Mouse (Mus musculus) heart, embryonic 14.5 days (tissue): ENCODE measurements around the gene Zfp961. TPM values are rescaled to one million over a fixed set of nuclear protein-coding genes. Genes with fewer than 3 reads are reported as not detected.
"Not testable (repeated sequence)": the region's sequence is repeated elsewhere in the genome, so short reads cannot be mapped to it uniquely, and the experiment has no call there.

ENCODE experiments used
- ATAC-seq: fragments of 200-750 bp; cut with Nextera tagmentation; 2 replicates; pipeline ENCODE4 v1.8.0; 2017; ENCODE audit warnings: low read depth, moderate TSS enrichment; ENCODE audit not compliant: insufficient number of reproducible peaks, insufficient read depth, low FRiP score
- H3K27ac ChIP-seq, 2 experiments: fragments of 200-500 bp in 1 of 2; fragments of 300-500 bp in 1 of 2; sonication (generic) in 1 of 2; replicated peaks in 1 of 2; 2 replicates each; pipeline ENCODE4 v1.5.1; 2012 to 2014; ENCODE audit warnings: low read depth in 2 of 2, low read length in 2 of 2, control low read depth in 1 of 2, mild to moderate bottlenecking in 1 of 2, mixed read lengths in 1 of 2; ENCODE audit not compliant: control insufficient read depth in 1 of 2, insufficient read depth in 1 of 2
- H3K27me3 ChIP-seq: fragments of 300-500 bp; sonication (generic); 2 replicates; pipeline ENCODE4 v1.6.1; 2014; ENCODE audit warnings: mild to moderate bottlenecking, low read length, control low read depth; ENCODE audit not compliant: control insufficient read depth, insufficient read depth
- H3K36me3 ChIP-seq: fragments of 300-500 bp; sonication (generic); 2 replicates; pipeline ENCODE4 v1.6.1; 2014; ENCODE audit warnings: mild to moderate bottlenecking, control low read depth, low read length, mixed read lengths; ENCODE audit not compliant: control insufficient read depth, insufficient read depth
- H3K4me1 ChIP-seq, 2 experiments: fragments of 200-500 bp in 1 of 2; fragments of 300-500 bp in 1 of 2; sonication (generic) in 1 of 2; 2 replicates each; pipeline ENCODE4 v1.6.1; 2012 to 2014; ENCODE audit warnings: low read length in 2 of 2, control low read depth in 1 of 2, mixed read lengths in 1 of 2; ENCODE audit not compliant: control insufficient read depth in 2 of 2, insufficient read depth in 2 of 2
- H3K4me2 ChIP-seq: fragments of 300-500 bp; sonication (generic); 2 replicates; pipeline ENCODE4 v1.6.1; 2014; ENCODE audit warnings: mild to moderate bottlenecking, low read length
- H3K4me3 ChIP-seq, 2 experiments: fragments of 200-500 bp in 1 of 2; fragments of 300-500 bp in 1 of 2; sonication (generic) in 1 of 2; 2 replicates each; pipeline ENCODE4 v1.5.1; 2012 to 2014; ENCODE audit warnings: low read length in 2 of 2, mild to moderate bottlenecking in 2 of 2, control low read depth in 1 of 2, low read depth in 1 of 2, moderate library complexity in 1 of 2; ENCODE audit not compliant: control insufficient read depth in 1 of 2, insufficient read depth in 1 of 2
- H3K9ac ChIP-seq: fragments of 300-500 bp; sonication (generic); 2 replicates; pipeline ENCODE4 v1.6.1; 2014; ENCODE audit warnings: mild to moderate bottlenecking, low read length
- H3K9me3 ChIP-seq: fragments of 300-500 bp; sonication (generic); 2 replicates; pipeline ENCODE4 v1.6.1; 2016; ENCODE audit warnings: low read length, control low read depth; ENCODE audit not compliant: control insufficient read depth
- WGBS: fragments of 180-500 bp; shearing (Covaris S2); extraction: QIAGEN DNeasy Blood & Tissue Kit; methylation state at CpG from one replicate; pipeline ENCODE4 v1.1.7; 2014; 5-methylcytosine and 5-hydroxymethylcytosine counted together
- polyA plus RNA-seq: library from polyadenylated mRNA; unstranded; fragments of >200 nt; fragmentation: Nextera tagmentation; extraction: Ambion mirVana; gene quantifications from 2 replicates; pipeline ENCODE4 v1.2.1, GENCODE M21; 2014

The Zfp961 gene
- polyA plus RNA-seq, 1 experiment from 2014 or later: 15.0 TPM

DNA sequence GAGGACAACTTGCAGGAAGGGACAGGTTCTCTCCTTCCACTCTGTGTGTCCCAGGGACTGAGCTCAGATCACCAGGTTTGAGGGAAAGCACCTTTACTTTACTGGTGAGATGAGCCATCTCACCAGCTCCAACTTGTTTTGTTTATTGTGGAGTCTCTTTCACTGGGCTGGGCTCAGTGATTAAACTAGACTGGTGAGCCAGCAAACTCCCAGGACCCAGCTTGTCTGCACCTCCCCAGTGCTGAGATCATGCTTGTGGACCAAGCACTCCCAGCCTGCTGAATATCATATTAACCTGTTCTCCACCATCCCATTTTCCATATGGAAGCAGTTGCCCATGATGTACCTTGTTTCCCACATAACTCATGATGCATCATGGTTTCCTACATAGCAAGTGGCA lies 52.1 kb downstream of the Zfp961 start:
- ATAC-seq: no peak
- Histone ChIP-seq H3K4me1 (no peaks in the 10 kb centered on the region), H3K27ac (no peak overlapping the region), H3K4me2 (no peak overlapping the region), H3K9me3 (no peaks in the 10 kb centered on the region), H3K27me3 (no peaks in the 10 kb centered on the region), H3K4me3 (no peak overlapping the region), H3K9ac (no peak overlapping the region), H3K36me3 (no peaks in the 10 kb centered on the region)

DNA sequence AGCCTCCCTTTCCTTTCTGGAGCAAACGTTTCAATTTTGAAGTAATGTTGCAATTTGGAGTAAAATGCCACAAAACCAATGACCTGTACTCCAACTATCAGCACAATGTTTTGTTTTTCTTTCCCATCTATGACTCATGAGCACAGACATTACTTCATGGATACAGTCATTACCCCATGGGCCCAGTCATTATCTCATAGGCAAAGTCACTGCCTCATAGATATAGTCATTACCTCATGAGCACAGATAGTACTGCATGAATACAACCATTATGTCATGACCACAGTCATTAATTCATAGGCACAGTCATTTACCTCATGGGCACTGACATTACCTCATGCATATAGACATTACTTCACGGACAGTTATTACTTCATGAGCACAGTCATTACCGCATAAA lies 55.1 kb downstream of the Zfp961 start:
- 72% methylated on average over 3 of the region's 3 CpGs for WGBS
- Histone ChIP-seq H3K27me3 (no peaks in the 10 kb centered on the region), H3K4me1 (no peaks in the 10 kb centered on the region), H3K9ac (no peak overlapping the region), H3K27ac (no peak overlapping the region), H3K4me3 (no peak overlapping the region), H3K9me3 (no peaks in the 10 kb centered on the region), H3K36me3 (no peaks in the 10 kb centered on the region), H3K4me2 (no peak overlapping the region)
- ATAC-seq: no peak

DNA sequence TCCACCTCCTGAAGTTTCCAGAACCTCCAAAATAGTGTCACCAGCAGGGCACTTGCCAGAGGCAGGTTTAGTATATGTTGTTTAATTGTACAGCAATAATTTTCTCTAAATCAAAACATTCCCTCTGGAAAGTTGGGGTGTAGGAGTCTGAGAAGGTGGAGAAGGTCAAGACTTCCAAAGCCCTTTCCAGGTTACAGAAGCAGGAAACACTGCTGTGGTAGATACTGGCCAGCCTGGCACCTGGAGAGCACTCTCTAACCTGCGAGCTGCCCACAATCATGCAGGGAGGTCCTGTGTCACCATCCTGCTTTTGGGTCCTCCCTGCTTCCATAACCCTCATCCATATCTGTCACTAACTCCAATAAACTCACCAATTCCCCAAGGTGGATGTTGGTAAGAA lies 55.9 kb downstream of the Zfp961 start:
- WGBS: 59% methylated on average over 1 of the region's 1 CpGs
- no peak for ATAC-seq
- Histone ChIP-seq H3K4me3 (no peak overlapping the region), H3K36me3 (no peaks in the 10 kb centered on the region), H3K4me1 (no peaks in the 10 kb centered on the region), H3K9me3 (no peaks in the 10 kb centered on the region), H3K27me3 (no peaks in the 10 kb centered on the region), H3K27ac (no peak overlapping the region), H3K9ac (no peak overlapping the region), H3K4me2 (no peak overlapping the region)

DNA sequence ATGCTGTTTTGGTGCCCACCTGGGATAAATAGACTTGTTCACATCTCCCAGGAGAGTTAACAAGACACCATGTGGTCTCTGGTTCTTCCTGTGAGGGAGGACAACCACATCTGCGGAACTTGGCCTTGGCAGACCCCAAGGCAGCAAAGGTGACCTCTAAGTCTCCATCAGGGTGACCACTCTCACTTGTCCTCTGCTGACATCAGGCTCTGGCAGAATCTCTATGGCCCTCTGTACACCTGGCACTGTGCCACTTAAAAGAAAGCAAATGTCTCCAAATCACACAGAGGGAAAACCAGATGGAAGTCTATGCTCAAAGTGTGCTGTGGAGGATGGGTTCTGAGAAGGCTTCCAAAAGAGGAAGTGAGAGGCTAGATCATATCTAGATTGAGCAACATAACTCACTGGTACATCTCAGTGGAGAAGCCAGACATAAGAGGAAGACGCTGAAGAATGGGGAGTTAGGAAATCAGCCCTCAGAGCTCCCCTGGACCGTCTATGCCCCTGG lies 57.4 kb downstream of the Zfp961 start:
- H3K4me2 ChIP-seq: no peak overlapping the region
- no peaks in the 10 kb centered on the region for H3K36me3 ChIP-seq
- no peaks in the 10 kb centered on the region for H3K4me1 ChIP-seq
- H3K27me3 ChIP-seq: no peaks in the 10 kb centered on the region
- no peaks in the 10 kb centered on the region for H3K9me3 ChIP-seq
- WGBS: 61% methylated on average over 3 of the region's 3 CpGs
- H3K9ac ChIP-seq: no peak overlapping the region
- no peak overlapping the region for H3K27ac ChIP-seq
- H3K4me3 ChIP-seq: no peak overlapping the region
- ATAC-seq: no peak

DNA sequence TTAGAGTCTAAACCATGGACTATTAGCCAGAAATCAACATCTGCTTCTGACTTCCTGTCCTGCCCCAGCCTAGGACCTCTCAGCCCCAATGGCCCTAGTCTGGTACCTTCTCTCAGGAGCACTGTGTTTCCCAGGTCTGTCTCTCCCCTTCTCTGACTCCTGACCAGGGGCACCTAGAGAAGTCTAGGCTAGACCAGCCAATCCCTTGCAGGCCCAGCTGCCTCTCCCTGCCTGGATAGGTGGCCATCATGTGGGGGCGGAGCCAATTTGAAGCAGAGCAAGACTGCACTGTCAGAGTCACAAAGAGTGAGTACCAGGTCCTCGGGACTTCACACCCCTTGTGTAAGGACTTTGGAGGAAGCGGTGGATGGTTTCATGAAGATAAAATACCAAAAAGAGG lies 58.6 kb downstream of the Zfp961 start, which contains the start of gene Cyp4f18:
Gene Cyp4f18 (minus strand): TSS at position 154 of the 400 bp plus-strand sequence.
- Histone ChIP-seq H3K27ac (no peak within 1 kb of the TSS), H3K4me3 (no peak within 1 kb of the TSS), H3K4me1 (no peaks in the 10 kb centered on the region), H3K36me3 (no peaks in the 10 kb centered on the region), H3K4me2 (no peak within 1 kb of the TSS), H3K27me3 (no peaks in the 10 kb centered on the region), H3K9me3 (no peaks in the 10 kb centered on the region), H3K9ac (no peak within 1 kb of the TSS)
- WGBS: 54% methylated on average over 3 of the region's 3 CpGs
- ATAC-seq: no peak

DNA sequence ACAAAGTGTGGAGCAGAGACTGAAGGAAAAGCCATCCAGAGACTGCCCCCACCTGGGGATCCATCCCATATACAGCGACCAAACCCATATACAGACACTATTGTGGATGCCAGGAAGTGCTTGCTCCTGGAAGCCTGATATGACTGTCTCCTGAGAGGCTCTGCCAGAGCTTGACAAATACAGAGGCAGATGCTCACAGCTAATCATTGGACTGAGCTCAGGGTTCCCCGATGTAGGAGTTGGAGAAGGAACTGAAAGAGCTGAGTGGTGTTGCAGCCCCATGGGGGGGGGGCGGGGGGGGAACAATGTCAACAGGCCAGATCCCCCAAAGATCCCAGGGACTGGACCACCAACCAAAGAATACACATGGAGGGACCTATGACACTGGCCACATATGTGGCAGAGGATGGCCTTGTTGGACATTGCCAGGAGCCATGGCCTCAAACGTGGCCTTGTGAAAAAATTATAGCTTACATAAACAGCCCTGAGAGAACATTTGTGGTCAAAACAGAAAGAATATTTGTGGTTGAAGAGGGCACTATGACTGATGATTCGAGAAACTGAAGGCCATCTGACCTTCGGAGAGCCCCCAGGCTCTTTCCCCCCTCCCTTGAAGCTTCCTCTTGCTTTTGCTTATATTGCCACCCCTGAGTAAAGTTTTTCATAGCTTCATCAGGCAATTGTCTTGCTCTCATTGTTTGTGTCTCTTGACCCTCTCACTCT lies 62.8 kb downstream of the Zfp961 start:
- ATAC-seq, H3K4me1 ChIP-seq, H3K4me2 ChIP-seq, H3K27me3 ChIP-seq, H3K27ac ChIP-seq, H3K4me3 ChIP-seq, H3K9me3 ChIP-seq, H3K36me3 ChIP-seq, H3K9ac ChIP-seq: not testable (repeated sequence)
- 66% methylated on average over 6 of the region's 6 CpGs for WGBS

DNA sequence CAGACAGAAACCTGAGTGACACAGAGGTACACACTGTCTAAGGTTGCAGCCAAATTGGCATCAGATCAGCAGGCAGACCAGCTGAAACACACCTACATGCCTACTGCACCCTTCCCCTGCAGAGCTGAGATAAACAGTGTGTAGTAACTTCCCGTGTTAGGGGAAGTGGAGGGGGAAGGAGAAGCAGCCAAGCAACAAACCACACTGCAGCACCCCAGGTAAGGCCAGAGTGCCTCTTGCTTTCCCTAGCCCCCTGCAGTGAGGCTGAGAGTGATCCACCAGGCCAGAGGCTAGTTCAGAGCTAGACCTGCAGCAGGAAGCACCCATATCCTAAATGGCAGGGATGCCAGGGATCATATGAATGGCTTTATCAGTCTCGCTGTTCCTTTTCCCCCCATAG lies 66.5 kb downstream of the Zfp961 start:
- not testable (repeated sequence) for H3K36me3 ChIP-seq, H3K9me3 ChIP-seq, H3K4me2 ChIP-seq, ATAC-seq, H3K9ac ChIP-seq, H3K4me1 ChIP-seq, H3K27me3 ChIP-seq, H3K27ac ChIP-seq, H3K4me3 ChIP-seq
- 51% methylated on average over 2 of the region's 2 CpGs for WGBS

DNA sequence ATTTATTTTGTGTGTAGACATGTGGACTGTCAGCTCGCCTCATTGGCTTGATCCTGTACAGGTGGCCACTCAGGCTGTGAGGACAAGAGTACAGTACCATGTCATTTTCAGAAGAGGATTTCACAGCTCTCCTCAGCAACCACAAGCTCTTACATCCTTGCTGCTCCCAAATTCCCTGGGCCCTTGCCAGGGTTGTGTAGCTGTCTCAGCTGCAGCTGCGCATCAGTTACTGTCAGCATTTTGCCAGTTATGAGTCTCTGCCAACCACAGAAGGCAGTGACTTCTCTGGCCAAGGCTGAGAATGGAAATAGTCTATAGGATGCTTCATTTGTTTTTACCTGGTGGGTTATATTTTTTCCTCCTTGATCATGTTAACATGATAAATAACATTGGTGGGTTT lies 67.3 kb downstream of the Zfp961 start:
- WGBS: 57% methylated on average over 2 of the region's 2 CpGs
- no peaks in the 10 kb centered on the region for H3K36me3 ChIP-seq
- H3K4me3 ChIP-seq: no peak overlapping the region
- no peak overlapping the region for H3K27ac ChIP-seq
- H3K4me1 ChIP-seq: no peaks in the 10 kb centered on the region
- no peak for ATAC-seq
- no peak overlapping the region for H3K4me2 ChIP-seq
- no peaks in the 10 kb centered on the region for H3K27me3 ChIP-seq
- H3K9ac ChIP-seq: no peak overlapping the region
- no peaks in the 10 kb centered on the region for H3K9me3 ChIP-seq
